Mouse (Mus musculus) left cerebral cortex, adult 9 months (tissue): ENCODE data around the gene Gdpd3.
"Not testable (repeated sequence)": the region's sequence is repeated elsewhere in the genome, so short reads cannot be mapped to it uniquely, and the experiment has no call there.

Experiments
- DNase-seq, 2 experiments: peaks; one replicate each; pipeline ENCODE4 v3.0.0; 2022; ENCODE audit warnings: low spot score in 2 of 2

The Gdpd3 gene

DNA sequence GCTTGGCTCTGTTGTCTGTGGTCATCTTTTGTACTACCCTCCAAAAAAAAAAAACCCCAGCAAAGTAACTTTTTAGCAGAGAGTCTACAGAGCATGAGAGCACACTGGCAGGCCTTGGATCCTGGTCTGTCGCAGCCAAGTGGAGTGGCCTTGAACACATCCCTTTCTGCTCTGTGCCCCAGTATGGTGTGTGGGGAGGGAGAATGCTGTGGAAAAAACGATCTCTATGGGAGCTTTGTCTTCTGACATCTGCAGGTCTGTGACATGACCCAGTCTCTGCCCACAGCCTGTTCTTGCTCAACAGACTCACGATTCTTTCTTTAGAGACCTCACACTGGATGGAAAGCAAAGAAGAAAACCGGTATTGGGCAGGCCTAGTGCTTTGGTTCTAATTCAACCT, 5.2 kb upstream of the Gdpd3 start:
- no peak for DNase-seq

DNA sequence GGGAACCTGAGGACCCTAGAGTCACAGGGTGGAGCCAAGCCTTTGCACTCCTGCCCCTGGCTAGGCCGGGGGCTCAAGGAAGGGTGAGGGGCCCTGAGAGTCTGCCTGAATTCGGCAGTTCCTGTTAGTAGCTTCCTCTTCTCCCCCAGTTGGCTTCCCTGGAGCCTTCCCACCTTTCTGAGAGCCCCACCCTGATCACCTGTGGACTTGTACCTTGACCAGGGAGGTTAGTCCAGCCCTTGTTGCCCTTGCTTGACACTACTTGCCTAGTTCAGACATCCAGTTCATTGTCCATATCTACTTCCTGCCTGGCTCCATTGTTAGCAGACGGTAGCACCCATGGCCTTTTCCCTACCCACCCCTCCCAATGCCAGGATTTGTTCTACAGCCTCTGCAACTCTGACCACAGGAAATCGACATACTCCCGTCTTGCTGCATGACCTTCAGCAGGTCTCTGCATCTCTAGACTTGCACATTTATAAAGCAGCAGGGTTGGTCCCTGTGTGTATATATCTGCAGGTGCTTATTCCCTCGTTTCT, 4.5 kb upstream of the Gdpd3 start:
- DNase-seq, result no peak

DNA sequence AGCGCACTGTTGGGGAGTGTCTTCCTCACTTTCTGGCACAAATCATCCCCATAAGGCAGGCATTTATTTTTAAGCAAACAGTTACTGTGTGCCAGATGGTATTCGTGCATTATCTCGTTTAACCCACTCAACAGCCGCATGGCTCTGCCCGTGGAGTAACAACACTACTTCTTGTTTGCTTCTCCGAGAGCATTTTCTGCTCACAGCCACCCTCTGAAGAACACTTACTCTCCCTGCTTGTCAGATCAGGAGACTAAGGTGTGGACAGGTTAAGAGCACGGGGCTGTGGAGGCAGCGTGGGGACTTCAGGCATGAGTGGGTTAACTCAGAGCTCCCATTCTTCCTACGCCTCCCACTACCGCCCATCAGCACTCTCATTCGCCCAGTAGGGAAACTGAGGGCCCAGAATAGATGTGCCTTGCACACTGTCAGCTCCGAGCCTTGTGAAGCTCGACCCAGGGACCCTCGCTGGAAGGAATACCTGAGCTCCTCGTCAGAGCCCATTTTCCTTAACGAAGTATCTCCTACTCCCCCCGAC, 3.6 kb upstream of the Gdpd3 start:
- DNase-seq, result peak in 1 of 2 experiments; percentile 85

DNA sequence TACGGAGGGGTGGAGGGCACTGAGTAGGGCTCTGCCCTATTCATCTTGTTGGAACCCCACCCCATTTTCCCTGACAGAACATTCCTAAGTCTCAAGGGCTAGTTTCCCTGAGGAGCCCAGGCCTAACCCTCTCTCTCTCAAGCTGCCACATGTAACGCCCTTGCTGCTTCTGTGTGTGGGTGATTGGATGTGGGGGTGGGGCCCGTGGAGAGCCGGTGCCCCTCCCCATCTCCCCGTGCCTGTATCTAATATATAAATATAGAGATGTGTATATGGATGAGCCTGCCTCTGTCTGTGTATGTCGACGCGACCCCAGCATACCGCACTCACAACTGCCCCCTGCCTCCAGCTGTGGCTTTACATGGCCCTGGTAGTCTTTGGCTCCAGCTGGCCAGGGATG, 594 bp upstream of the Gdpd3 start:
- DNase-seq, result no peak

DNA sequence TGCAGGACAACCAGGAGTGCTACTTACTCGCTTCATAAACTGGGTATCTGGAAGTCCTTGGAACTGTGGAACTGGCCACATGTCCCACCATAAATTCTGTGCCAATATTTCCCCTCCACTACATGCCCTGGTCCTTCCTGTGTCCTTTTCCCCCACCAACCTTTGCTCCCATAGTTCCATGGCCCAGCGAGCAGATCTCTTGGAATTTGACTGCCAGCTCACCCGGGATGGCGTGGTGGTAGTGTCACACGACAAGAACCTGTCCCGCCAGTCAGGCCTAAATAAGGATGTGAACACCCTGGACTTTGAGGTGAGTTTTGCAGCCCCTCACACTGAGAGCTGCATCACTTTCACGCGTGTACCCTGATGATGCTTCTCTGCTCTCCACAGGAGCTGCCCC, 867 bp downstream of the Gdpd3 start:
- DNase-seq, result no peak

DNA sequence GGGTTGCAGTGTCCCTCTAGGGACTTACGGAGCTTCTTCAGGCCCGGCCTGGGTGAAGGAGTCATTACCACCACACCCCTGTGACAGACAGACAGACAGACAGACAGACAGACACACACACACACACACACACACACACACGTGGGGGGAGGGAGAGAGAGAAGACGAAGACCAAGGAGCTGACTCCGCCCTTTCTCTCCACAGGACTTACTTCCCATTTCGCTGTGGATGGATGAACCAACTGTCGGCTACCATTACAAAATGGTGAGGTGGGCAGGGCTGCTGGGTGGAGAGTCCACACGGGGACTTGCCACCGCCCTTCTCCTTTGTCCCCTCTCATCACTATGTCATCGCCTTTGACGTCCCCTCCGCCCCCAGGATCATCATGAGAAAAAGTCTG, 4.7 kb downstream of the Gdpd3 start:
- no peak for DNase-seq

DNA sequence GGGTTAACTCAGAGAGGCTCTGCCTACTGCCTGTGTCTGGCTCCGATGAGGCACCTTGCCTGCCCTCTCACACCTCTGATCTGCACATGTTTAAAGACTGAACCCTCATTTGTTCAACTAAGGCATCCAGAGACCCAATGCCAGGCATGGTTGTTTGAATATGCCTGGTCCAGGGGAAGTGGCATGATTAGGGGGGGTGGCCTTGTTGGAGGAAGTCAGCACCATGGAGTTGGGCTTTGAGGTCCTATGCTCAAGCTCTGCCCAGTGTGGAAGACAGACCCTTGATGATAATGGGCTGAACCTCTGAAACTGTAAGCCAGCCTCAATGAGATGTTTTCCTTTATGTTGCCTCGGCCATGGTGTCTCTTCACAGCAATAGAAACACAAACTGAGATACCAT, 7.2 kb downstream of the Gdpd3 start:
- no peak for DNase-seq

DNA sequence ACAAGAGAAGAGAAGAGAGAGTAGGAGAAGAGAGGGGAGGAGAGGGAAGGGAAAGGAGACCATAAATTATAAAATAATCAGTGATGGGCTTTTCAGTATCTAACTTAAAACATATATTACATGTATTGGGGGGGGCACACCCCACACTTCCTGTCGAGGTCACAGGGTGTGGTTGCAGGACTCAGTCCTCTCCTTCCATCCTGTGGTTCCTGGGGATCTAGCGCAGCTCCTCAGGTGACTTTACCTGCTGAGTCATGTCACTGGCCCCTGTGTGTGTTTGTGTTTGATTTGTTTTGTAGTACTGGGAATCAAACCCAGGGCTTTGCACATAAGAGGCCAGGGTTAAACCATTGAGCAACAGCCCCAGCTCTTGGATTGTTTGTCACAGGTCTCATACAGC, 8.3 kb downstream of the Gdpd3 start:
- no peak for DNase-seq

DNA sequence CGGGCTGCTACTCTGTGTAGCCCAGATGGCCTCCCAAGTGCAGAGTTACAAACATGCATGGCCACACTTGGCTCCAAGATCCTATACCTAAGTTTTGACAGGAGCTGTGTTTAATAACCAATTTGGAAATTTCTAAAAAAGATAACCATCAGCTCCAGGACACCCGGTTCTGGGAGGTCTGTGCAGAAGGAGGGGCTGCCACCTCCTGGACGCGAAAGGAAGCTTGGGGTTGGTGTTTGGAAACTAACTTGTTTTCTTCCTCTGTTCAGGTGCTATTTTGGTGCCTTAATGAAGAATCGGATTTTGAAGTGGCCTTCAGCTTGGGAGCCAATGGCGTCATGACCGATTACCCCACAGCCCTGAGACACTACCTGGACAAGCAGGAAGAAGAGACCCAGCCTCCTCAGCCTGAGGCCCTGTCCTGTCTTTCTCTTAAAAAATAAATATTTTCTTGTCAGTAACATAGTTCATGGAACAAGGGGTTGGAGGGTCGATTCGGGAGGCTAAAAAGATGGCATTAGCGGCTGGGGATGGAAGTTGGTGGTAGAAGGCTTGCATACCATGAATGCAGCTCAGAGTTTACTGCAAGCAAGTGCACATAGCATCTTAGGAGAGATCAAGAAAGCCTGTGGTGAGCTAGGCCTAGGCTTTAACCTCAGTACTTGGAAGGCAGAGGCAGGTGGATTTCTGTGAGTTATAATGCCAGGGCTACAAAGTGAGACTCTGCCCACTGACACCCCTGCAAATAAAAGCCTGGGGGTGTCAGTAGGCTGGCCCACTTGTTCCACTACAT, 9.2 kb downstream of the Gdpd3 start:
- no peak for DNase-seq

DNA sequence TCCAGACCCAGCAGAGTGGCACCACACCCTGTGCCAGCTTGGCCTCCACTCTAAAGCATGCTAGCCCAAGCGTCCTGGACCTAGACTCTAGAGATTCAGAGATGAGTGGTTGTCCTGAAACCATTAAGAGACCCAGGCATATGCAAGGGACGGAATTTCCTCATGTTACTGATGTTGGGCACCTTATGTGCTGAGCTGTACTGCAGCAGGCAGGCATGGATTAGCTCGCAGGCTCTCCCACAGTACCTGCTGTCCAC, 9.8 kb downstream of the Gdpd3 start:
- DNase-seq, result no peak

DNA sequence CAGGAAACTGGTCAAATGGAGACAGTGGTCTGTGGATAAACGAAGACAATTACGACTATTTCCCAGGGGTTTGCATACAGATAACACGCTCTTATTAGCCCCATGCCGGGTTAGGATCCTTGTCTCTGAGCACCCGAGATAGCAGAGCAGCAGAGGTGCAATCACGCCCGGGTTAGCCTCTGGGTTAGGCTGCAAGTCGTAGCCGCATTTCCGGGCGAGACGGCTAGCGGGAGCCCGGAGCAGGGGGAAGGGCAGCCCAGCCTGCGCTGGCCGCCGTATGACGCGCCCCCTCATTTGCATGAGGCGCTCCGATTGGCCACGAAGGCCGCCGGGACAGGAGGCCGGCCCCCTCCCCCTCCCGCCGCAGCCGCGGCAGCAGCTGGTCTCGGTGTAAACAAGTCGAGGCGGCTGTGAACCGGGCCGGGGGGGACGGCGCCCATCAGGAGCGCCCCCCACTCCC, 10.5 kb downstream of the Gdpd3 start, which contains the start of gene Ypel3:
Ypel3 (plus strand) TSS at position 358 of the 460 bp plus-strand sequence.
- DNase-seq, result peak; percentile 90 to 93

DNA sequence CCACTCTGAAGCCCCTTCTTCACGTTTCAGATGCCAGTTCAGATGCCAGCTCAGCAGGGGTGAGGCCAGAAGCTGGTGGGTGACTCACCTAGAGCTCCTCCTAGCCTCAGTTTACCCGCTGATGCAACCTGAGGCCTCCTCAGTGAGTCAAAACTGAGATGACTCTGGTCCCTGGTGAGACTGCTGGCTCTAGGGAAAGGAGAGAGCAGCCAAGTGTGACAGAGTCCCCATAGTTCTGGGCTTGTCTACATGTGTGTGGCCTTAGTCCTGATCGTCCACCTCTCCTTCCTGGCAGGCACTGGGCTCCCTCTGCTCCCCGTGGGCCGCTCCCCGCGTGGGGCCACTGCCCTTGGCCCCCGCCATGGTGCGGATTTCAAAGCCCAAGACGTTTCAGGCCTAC, 11.3 kb downstream of the Gdpd3 start:
- DNase-seq, result no peak

DNA sequence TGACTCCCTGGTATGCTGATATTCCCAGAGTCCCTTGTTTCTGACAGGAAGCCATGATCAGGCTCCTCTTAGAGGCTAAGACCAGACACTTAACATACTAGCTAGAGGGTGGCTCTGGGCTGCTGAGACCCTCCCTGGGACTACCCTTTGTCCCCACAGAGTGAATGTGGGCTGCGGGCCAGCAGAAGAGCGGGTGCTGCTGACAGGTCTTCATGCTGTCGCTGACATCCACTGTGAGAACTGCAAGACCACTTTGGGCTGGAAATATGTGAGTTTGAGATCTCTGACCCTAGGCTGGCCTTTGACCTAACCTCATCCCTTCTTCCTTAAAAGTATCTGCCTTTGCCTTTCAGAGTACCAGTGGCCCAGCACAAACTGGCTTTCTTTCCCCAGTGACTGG, 12.0 kb downstream of the Gdpd3 start:
- DNase-seq, result no peak

DNA sequence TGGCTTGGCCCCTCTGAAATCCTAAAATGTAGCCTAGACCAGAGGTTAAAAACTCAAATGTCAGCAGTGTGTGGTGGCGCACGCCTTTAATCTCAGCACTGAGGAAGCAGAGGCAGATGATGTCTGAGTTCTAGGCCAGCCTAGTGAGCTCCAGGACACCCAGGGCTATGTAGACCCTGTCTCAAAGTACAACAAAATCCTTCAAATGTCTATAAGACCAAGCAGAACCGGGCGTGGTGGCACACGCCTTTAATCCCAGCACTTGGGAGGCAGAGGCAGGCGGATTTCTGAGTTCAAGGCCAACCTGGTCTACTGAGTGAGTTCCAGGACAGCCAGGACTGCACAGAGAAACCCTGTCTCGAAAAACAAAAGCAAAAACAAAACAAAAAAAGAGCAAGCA, 13.0 kb downstream of the Gdpd3 start:
- not testable (repeated sequence) for DNase-seq

DNA sequence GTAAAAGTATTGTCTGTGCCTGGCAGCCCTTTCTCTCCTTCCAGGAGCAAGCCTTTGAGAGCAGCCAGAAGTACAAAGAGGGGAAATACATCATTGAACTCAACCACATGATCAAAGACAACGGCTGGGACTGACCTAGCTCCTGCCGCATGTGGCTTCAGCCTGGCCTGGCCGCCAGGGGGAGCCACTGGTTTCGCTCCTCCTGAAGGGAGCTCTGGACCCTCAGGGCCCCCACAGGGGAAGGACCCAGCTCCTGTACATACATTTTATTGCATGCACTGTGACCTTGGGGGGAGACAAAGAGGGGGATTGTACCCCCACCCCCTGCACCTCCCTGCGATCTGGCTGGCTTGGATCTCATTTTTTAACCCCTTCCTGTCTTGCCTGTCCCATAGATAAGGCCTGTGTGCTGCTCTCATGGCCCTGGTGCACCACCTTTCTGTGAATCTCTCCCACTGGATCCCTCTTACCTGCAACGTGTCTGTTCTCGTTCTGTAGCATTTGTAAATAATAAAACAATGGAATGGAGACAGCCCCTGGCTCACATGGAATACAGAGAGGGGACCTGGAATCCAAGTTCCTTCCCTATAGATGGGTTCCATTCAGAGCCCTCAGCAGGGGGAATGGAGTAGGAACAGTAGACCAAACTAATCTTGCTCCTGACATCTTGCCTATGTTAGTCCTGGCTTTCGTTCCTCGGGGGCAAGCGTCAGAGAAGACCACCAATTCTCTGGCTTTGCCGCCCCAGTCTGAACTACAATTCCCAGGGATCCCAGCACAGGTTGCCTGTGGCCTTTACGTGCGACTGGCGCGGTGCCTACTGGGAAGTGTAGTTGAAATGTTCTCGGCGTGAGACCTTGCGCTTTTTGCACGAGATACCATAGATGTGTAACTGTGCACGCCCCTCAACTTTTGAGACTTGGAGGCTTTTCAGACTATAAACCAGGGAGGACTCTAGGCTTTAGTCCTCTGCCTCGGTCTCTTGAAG, 14.1 kb downstream of the Gdpd3 start:
- peak in 1 of 2 experiments; percentile 83 for DNase-seq

DNA sequence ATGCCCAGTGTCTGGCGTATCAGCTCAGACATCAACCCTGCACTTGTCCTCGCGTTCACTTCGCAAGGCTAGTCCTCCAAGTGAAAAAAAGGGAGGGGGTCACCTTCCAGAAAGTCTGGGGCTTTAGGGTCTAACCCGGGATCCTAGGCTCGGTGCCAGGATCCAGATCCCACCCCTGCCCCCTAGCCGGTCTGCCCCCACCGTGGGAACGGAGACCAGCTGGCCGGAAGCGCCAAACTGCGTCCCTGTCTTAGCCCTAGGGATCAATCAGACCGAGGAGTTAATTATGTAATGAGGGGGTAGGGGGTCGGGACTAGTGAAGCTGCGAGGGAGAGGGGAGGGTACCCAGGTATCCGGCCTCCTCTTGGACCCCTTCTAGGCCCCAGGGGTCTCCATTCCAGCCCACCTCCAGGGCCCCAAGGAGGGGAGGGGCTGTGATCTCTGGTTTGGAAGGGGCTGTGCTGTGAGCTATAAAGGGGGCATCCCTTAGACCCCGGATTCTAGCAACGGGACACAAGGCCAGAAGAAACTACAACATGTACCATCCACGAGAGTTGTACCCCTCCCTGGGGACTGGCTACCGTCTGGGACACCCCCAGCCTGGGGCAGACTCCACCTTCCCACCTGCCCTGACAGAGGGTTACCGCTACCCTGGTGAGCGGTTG, 15.0 kb downstream of the Gdpd3 start, which contains the start of gene Tbx6:
Tbx6 (plus strand) TSS at position 513 of the 665 bp plus-strand sequence.
- no peak for DNase-seq

DNA sequence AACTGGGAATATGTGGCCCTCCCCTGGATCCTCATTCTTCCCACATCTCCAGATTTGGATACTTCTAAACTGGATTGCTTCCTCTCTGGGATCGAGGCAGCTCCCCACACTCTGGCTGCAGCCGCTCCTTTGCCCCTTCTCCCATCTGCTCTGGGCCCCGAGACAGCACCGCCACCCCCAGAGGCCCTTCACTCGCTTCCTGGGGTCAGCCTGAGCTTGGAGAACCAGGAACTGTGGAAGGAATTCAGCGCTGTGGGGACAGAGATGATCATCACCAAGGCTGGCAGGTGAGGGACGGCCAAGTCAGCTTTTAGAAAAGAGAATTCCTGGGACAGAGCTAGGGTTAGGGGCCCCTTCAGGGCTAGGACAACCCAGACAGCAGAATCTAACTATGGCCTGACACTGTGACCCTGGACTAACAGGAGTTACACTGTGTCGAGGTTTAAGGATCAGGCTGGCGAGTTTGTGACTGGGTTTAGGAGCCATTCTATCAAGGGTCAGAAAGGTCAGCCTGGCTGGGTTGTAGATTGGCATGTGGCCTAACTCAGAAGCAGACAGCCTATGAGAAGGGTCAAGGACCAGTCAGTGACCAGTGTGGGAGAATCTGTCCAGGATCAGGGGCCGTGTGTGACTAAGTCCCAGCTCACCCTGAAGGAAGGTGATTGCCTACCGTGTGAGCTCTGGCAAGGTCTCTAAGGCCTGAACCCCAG, 15.7 kb downstream of the Gdpd3 start:
- DNase-seq, result no peak

DNA sequence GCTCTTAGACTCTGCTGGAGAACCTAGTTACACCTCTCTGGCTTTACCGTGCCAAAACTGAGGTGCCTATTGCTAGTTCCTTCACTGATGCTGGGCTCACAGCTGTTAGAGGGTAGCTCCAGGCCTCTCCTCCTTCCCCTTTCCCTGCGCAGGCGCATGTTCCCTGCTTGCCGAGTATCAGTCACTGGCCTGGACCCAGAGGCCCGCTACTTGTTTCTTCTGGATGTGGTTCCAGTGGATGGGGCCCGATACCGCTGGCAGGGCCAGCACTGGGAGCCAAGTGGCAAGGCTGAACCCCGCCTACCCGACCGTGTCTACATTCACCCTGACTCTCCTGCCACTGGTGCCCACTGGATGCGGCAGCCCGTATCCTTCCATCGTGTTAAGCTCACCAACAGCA, 16.6 kb downstream of the Gdpd3 start:
- no peak for DNase-seq

DNA sequence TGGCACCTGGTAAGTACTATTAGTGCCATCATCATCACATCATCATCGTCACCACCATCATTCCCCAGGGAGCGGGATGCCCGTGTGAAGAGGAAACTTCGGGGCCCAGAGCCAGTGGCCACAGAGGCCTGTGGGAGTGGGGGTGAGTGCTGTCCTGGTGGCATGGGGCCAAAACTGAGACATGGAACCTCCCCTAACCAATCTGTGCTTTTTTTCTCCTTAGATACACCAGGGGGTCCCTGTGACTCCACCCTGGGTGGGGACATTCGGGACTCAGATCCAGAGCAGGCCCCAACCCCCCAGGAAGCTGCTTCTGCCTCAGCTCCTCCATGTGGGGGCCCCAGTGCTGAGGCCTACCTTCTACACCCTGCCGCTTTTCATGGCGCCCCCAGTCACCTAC, 18.3 kb downstream of the Gdpd3 start:
- DNase-seq, result no peak

DNA sequence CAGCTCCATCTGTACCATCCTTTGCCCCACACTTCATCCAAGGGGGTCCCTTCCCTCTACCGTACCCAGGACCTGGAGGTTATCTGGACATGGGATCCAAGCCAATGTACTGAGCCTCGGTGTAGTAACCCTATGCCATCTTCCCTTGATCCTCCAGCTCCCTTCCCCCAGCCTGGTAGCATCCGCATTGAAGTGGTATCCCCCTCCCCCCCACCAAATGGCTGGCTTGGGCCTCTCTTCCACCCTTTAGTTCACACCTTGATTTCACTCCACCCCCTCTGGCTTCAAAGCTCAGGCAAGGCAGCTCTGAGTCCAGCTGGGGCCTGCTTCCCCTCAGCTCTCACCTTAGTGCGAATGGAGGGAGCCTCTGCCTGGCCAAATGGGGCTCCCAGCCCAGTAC, 18.9 kb downstream of the Gdpd3 start:
- DNase-seq, result no peak

DNA sequence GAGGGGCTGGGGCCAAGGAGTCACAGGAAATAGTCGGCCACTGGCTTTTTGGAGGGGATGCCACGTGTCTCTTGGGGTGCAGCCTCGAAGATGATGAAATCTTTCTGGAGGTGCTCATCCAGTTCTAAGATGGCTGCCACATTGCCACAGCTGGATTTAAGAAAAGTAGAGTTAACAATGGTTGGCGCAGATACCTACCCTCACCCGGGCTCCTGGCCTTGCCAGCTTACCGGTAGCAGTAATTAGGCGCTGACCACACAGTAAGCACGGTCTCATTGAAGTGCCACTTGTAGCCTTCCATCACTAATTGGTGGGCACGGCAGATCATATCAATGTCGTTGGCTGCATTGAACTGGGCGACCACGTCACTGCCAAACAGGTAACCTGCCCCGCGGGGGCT, 20.0 kb downstream of the Gdpd3 start:
- no peak for DNase-seq
